ENCODE assay signal across 8 mouse cellular contexts in the genomic region with DNA sequence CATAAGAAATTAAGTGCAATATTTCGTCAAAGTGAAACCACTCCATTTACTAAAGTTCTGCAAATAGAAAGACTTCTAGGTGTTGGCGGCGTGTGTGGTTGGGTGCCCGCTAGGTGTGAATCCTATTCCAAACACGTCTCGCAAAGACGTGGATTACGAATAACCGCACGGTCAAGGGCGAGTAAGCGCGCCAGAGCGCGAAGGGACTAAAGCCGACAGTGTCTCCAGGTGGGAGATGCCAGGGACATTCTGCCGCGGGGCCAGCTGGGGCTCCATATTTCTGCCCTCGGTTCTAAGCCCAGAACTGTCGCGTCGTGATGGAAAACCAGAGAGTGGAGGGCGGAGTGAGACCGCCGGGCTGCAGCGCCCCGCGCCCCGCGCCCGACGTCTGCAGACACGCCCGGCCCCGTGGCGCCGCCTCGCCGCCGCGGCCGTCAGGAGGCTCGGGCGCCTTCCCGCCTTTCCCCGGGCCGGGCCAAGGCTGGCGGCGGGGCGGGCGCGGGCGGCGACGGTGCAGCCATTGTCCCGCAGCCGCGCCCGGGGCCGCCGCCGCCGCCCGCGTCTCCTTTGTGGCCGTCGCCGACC. TPM values are rescaled to one million over a fixed set of nuclear protein-coding genes. Genes with fewer than 3 reads are reported as not detected.
A peak's percentile ranks its signal among the peaks of the same experiment; 100 is the strongest.
DNase-seq lines count a peak whose midpoint lies in the region; ATAC-seq lines count a peak whose summit lies in the region.

No protein-coding gene starts in this region.

- 0 out of 2 replicates have a peak, but pooled peaks cover 8% of the 10 kb centered on the region for H3K4me1 ChIP-seq in embryonic facial prominence, embryonic 15.5 days
- H3K4me1 ChIP-seq in heart, embryonic 14.5 days (ENCODE audit: control insufficient read depth in 2 of 2, insufficient read depth in 2 of 2, low read length in 2 of 2): 0 out of 4 replicates have a peak, but pooled peaks cover 0 to 3% of the 10 kb centered on the region in 2 experiments
- H3K4me1 ChIP-seq in liver, embryonic 16.5 days (ENCODE audit: control insufficient read depth, low read depth, low read length): peaks cover 21% of the 10 kb centered on the region
- 0 out of 2 replicates have a peak, but pooled peaks cover 2% of the 10 kb centered on the region for H3K4me1 ChIP-seq in neural tube, embryonic 12.5 days

- peak overlapping the region; percentile 59 for H3K4me2 ChIP-seq in embryonic facial prominence, embryonic 15.5 days (replicated peaks)
- H3K4me2 ChIP-seq in heart, embryonic 14.5 days (ENCODE audit: low read length): peak overlapping the region; percentile 72
- H3K4me2 ChIP-seq in liver, embryonic 16.5 days (ENCODE audit: low read depth, low read length): peak overlapping the region; percentile 96
- H3K4me2 ChIP-seq in neural tube, embryonic 12.5 days (replicated peaks): peak overlapping the region; percentile 67

- peak; percentile 58 to 74 for DNase-seq in adrenal gland, postnatal 36 days
- peak; percentile 73 for DNase-seq in kidney, postnatal 10 days
- peak; percentile 7 to 23 for DNase-seq in thymus, postnatal 10 days (ENCODE audit: low spot score in 2 of 2)

- 0 out of 2 replicates have a peak, but pooled peaks cover 3% of the 10 kb centered on the region for H3K27me3 ChIP-seq in embryonic facial prominence, embryonic 15.5 days
- H3K27me3 ChIP-seq in heart, embryonic 14.5 days (ENCODE audit: control insufficient read depth, insufficient read depth, low read length): no peaks in the 10 kb centered on the region
- peaks cover 6% of the 10 kb centered on the region for H3K27me3 ChIP-seq in liver, embryonic 16.5 days (ENCODE audit: control insufficient read depth, insufficient read depth, low read depth, low read length)
- H3K27me3 ChIP-seq in neural tube, embryonic 12.5 days (replicated peaks): peaks cover 10% of the 10 kb centered on the region; the same call in 1 of the 2 replicates

- H3K36me3 ChIP-seq in embryonic facial prominence, embryonic 15.5 days: no peaks in the 10 kb centered on the region
- H3K36me3 ChIP-seq in heart, embryonic 14.5 days (ENCODE audit: control insufficient read depth, insufficient read depth, low read length): no peaks in the 10 kb centered on the region
- no peaks in the 10 kb centered on the region for H3K36me3 ChIP-seq in liver, embryonic 16.5 days (ENCODE audit: control insufficient read depth, insufficient read depth)
- no peaks in the 10 kb centered on the region for H3K36me3 ChIP-seq in neural tube, embryonic 12.5 days

- peak overlapping the region; percentile 78 for H3K4me3 ChIP-seq in embryonic facial prominence, embryonic 15.5 days (replicated peaks)
- H3K4me3 ChIP-seq in heart, embryonic 14.5 days (ENCODE audit: control insufficient read depth in 1 of 2, insufficient read depth in 1 of 2, low read depth in 1 of 2, low read length in 2 of 2): peak overlapping the region; percentile 61 to 79
- H3K4me3 ChIP-seq in liver, embryonic 16.5 days (ENCODE audit: low read depth, low read length): peak overlapping the region; percentile 77
- peak overlapping the region; percentile 90 for H3K4me3 ChIP-seq in neural tube, embryonic 12.5 days

- peak overlapping the region; percentile 78 for H3K9ac ChIP-seq in embryonic facial prominence, embryonic 15.5 days
- H3K9ac ChIP-seq in heart, embryonic 14.5 days (ENCODE audit: low read length): peak overlapping the region; percentile 87
- H3K9ac ChIP-seq in liver, embryonic 16.5 days (ENCODE audit: low read depth, low read length): peak overlapping the region; percentile 80
- H3K9ac ChIP-seq in neural tube, embryonic 12.5 days: peak overlapping the region; percentile 87

- H3K27ac ChIP-seq in embryonic facial prominence, embryonic 15.5 days (replicated peaks): peak overlapping the region; percentile 89
- peak overlapping the region; percentile 21 to 71; a peak in 3 of 4 replicates for H3K27ac ChIP-seq in heart, embryonic 14.5 days (replicated peaks in 1 of 2; ENCODE audit: control insufficient read depth in 1 of 2, insufficient read depth in 1 of 2, low read depth in 2 of 2, low read length in 2 of 2)
- peak overlapping the region; percentile 48 for H3K27ac ChIP-seq in liver, embryonic 16.5 days (ENCODE audit: low read length)
- peak overlapping the region; percentile 71 for H3K27ac ChIP-seq in neural tube, embryonic 12.5 days

- peak; percentile 44 for ATAC-seq in CD4-positive, CD25-positive, alpha-beta regulatory T cell, adult 4 months
- ATAC-seq in embryonic facial prominence, embryonic 15.5 days (ENCODE audit: insufficient number of reproducible peaks, low FRiP score, low TSS enrichment, low read depth): peak; percentile 56; the same call in 1 of the 2 replicates
- peak; percentile 38; the same call in 1 of the 2 replicates for ATAC-seq in heart, embryonic 14.5 days (ENCODE audit: insufficient number of reproducible peaks, insufficient read depth, low FRiP score, low read depth)
- peak; percentile 78 for ATAC-seq in liver, embryonic 16.5 days (ENCODE audit: low read depth)
- peak; percentile 50 for ATAC-seq in neural tube, embryonic 12.5 days (ENCODE audit: low FRiP score, low read depth)

- under 1% methylated on average over 55 of the region's 68 CpGs for WGBS in embryonic facial prominence, embryonic 15.5 days
- WGBS in heart, embryonic 14.5 days: 1% methylated on average over 27 of the region's 68 CpGs
- under 1% methylated on average over 53 of the region's 68 CpGs for WGBS in liver, embryonic 16.5 days (ENCODE audit: insufficient replicate concordance)
- under 1% methylated on average over 65 of the region's 68 CpGs for WGBS in neural tube, embryonic 12.5 days

- no peaks in the 10 kb centered on the region for H3K9me3 ChIP-seq in embryonic facial prominence, embryonic 15.5 days (replicated peaks)
- no peaks in the 10 kb centered on the region for H3K9me3 ChIP-seq in heart, embryonic 14.5 days (ENCODE audit: control insufficient read depth, low read length)
- no peaks in the 10 kb centered on the region for H3K9me3 ChIP-seq in liver, embryonic 16.5 days (replicated peaks; ENCODE audit: control insufficient read depth, low read length)
- no peaks in the 10 kb centered on the region; the same call in 1 of the 2 replicates for H3K9me3 ChIP-seq in neural tube, embryonic 12.5 days

RNA-seq across cellular contexts. Expression of a gene that starts 0.9 kb away (rescaled TPM):
- 1 to 10 TPM; 9.6 to 9.8 TPM for polyA plus RNA-seq in CD4-positive, CD25-positive, alpha-beta regulatory T cell, adult 4 months (2017; shearing (Covaris generic))
- 1 to 10 TPM; 6.1 to 9.8 TPM for total RNA-seq in adrenal gland, postnatal 36 days (2021)
- 12.8 and 14.1 TPM in 2 replicates for polyA plus RNA-seq in embryonic facial prominence, embryonic 15.5 days (2015; fragmentation: Nextera tagmentation; extraction: Ambion mirVana)
- 9.0 TPM in 2 replicates for polyA plus RNA-seq in heart, embryonic 14.5 days (2014; fragmentation: Nextera tagmentation; extraction: Ambion mirVana)
- polyA plus RNA-seq in liver, embryonic 16.5 days (2015; fragmentation: Nextera tagmentation; extraction: Ambion mirVana): 2.2 and 2.7 TPM in 2 replicates
- 12.5 and 15.4 TPM in 2 replicates for polyA plus RNA-seq in neural tube, embryonic 12.5 days (2016; fragmentation: Nextera tagmentation; extraction: Ambion mirVana)

RNA-seq across cellular contexts. Expression of a gene that starts 41.6 kb away (rescaled TPM):
- polyA plus RNA-seq in CD4-positive, CD25-positive, alpha-beta regulatory T cell, adult 4 months (2017; shearing (Covaris generic)): 10 to 100 TPM; 79.6 to 86.0 TPM
- total RNA-seq in adrenal gland, postnatal 36 days (2021): 10 to 100 TPM; 47.3 to 61.4 TPM
- polyA plus RNA-seq in embryonic facial prominence, embryonic 15.5 days (2015; fragmentation: Nextera tagmentation; extraction: Ambion mirVana): 36.6 and 41.2 TPM in 2 replicates
- polyA plus RNA-seq in heart, embryonic 14.5 days (2014; fragmentation: Nextera tagmentation; extraction: Ambion mirVana): 45.5 and 48.1 TPM in 2 replicates
- 22.5 and 23.0 TPM in 2 replicates for polyA plus RNA-seq in liver, embryonic 16.5 days (2015; fragmentation: Nextera tagmentation; extraction: Ambion mirVana)
- polyA plus RNA-seq in neural tube, embryonic 12.5 days (2016; fragmentation: Nextera tagmentation; extraction: Ambion mirVana): 34.2 and 38.0 TPM in 2 replicates

RNA-seq across cellular contexts. Expression of a gene that starts 41.9 kb away (rescaled TPM):
- 100 to 1,000 TPM; 252 to 315 TPM for polyA plus RNA-seq in CD4-positive, CD25-positive, alpha-beta regulatory T cell, adult 4 months (2017; shearing (Covaris generic))
- 100 to 1,000 TPM; 147 TPM for total RNA-seq in adrenal gland, postnatal 36 days (2021)
- 325 and 329 TPM in 2 replicates for polyA plus RNA-seq in embryonic facial prominence, embryonic 15.5 days (2015; fragmentation: Nextera tagmentation; extraction: Ambion mirVana)
- 256 and 263 TPM in 2 replicates for polyA plus RNA-seq in heart, embryonic 14.5 days (2014; fragmentation: Nextera tagmentation; extraction: Ambion mirVana)
- polyA plus RNA-seq in liver, embryonic 16.5 days (2015; fragmentation: Nextera tagmentation; extraction: Ambion mirVana): 214 and 238 TPM in 2 replicates
- 451 and 469 TPM in 2 replicates for polyA plus RNA-seq in neural tube, embryonic 12.5 days (2016; fragmentation: Nextera tagmentation; extraction: Ambion mirVana)

Comparison
In these comparisons a context has a peak if more than half of its experiments do, and no peak if none do; other contexts are left out.
1. Peak in every context shown above with its lines: DNase-seq, ATAC-seq, H3K4me3 ChIP-seq and H3K27ac ChIP-seq.
2. DNase-seq: peak in every context shown above with its lines; median percentile 73 in kidney, postnatal 10 days; 66 in adrenal gland, postnatal 36 days; 15 in thymus, postnatal 10 days.